Mouse (Mus musculus): ENCODE data around the gene Cntnap5a. TPM values are rescaled to one million over a fixed set of nuclear protein-coding genes. Genes with fewer than 3 reads are reported as not detected.

Gene Cntnap5a
- 0.01 TPM in 1 of 2 replicates, not detected in the other for polyA plus RNA-seq (2012; rRNA removed)

- no peak for DNase-seq (ENCODE audit: low read depth)
Observed at GRCm38 (mm10) chr1:115684518-115685368, at the start of gene Cntnap5a. Gene Cntnap5a (plus strand): TSS chr1:115684756.

DNA sequence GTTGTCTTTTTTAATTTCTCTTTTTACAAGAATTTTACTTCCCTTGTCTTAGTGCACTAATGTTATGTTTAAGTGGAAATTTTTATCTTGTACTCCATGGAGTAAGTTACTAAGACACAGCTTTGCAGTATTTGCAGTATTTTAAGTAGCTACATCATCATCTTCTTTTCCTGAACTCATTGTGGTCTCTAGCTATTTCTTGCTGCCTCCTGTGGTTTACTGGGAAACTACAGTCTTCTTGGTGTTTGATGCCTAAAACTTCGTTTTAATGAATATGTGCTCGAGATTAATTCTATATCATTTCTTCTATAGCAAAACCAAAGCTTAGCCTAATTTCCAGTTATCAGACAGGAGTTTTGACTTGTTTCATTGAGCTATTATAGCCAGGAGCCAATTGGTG lies 37.6 kb upstream of the Cntnap5a start:
- no peak for DNase-seq (ENCODE audit: low read depth)

DNA sequence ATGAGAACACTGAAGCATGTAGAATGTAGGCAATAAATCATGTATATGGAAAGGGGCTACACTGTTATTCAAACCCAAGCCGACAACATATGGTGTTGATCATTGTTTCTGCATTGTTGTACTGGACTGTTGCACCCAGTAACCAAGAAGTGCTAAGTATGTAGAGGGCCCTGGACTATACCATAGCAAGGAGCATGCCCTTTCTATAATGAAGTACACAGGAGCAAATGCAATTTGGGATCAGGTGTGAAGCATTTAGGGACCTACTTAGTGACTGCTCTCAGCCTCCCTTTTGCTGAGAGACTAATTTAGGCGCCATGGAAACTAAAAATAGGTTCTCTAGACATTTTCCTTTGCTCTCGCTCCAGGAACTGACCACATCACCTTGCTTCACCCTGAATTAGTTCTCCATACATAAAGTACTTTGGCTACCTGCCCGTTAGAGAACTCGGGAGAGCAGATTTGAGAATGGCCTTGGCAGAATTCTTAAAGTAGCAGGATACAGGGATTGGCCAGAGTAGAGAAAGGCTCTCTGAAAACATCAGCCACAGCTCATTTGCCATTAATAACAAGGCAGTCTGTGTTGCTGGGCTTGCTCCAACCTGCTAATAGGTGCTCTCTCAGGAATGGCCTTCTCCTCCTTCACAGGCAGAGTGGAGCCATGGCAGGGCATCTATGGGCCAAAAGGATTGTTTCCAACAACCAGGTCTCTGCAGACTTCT lies 26.1 kb upstream of the Cntnap5a start:
- no peak for DNase-seq (ENCODE audit: low read depth)

- no peak for DNase-seq (ENCODE audit: low read depth)
Observed at GRCm38 (mm10) chr1:115686494-115686893, 1.9 kb downstream of the Cntnap5a start.

- no peak for DNase-seq (ENCODE audit: low read depth)
Observed at GRCm38 (mm10) chr1:115699798-115700197, 15.2 kb downstream of the Cntnap5a start.

DNA sequence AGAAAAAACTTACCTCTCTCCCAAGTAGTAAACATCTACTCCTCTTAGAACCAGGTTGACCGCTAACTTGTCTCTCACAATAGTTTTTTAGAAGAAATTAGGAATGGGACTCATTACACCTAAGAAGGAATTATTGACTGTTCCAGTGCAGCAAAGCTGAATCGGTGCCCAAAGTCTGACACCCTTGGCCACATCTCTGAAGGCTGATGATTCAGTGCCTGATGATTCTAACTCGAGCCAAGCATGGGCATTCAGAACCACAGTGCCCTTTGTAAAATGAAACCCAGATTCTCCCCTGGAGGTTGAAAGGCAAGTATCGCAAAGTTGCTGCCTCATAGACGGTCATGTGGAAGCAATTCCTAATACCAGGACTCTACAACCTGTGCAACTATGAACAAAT lies 58.0 kb downstream of the Cntnap5a start:
- DNase-seq (ENCODE audit: low read depth) = no peak

DNA sequence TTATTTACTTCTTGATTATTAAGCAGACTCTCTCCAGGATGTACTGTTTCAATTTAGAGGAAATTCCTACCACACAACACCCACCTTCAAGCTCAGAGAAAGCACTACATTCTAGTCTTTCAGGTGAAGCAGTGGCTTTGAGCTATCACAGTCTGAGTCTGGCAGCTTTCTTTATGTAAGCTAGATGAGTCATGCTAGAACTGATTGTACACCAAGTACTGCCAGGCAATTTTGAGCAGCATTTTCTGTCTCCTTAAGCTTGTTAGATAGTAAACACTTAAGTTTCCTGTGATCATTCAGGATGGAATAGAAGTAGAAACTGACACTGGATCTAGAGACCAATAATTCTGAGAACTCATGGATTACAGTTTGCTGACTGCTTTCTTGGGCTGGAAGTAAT lies 61.0 kb downstream of the Cntnap5a start:
- no peak for DNase-seq (ENCODE audit: low read depth)

DNA sequence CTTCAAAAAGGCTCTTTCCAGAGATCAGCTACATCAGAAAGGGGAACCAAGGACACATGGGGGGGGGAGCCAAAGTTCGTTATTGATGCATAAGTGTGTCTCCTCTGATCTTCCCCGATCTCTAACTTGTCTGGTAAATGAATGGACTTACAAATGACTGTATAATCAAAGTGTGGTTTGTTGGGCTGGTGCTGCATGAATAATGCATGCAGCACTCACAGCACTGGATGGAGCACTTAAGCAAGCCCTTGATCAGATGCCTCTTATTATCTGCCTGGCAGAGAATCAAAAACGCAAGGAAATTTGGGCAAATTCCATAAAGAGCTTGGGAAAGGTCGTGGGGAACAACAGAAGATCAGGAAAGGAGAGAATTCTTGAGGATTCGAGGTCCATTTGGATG lies 100.2 kb downstream of the Cntnap5a start:
- DNase-seq (ENCODE audit: low read depth) = no peak

DNA sequence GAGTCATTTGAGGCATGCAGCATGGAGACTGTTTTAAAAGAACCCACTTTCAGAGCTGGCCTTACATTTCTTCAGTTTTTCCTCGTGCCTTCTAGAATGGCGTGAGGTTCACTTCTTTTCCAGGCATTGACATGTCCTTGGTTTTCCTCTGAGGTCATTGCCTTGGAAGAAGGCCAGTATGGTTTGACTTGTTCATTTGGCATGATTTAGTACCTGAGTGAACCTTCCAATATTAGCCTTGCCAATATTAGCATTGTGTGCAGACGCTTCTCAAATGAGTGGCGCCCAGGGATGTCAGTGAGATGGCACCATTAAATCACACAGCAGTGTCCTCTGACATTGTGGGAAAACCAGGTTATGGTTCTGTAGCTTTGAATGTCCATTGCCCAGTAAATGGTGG lies 158.0 kb downstream of the Cntnap5a start:
- no peak for DNase-seq (ENCODE audit: low read depth)

DNA sequence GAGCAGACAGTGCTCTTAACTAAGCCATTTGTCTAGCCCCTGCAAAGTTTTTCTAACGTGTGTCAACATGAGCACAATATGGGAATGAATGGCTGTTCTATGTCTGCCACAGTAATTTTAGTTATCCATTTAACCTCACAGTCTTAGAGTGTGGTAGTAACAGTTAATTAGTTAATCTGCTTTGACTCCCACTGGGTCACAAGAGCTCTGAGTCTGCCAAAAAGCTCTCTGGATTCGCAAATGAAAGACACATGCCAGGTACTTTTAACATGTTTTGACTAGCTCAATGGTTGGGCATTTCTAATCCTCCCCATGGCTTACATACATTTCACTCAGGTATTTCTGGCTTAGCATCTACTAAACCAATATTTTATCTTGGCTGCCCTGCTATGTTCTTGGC lies 163.0 kb downstream of the Cntnap5a start:
- peak; percentile 85 for DNase-seq (ENCODE audit: low read depth)

DNA sequence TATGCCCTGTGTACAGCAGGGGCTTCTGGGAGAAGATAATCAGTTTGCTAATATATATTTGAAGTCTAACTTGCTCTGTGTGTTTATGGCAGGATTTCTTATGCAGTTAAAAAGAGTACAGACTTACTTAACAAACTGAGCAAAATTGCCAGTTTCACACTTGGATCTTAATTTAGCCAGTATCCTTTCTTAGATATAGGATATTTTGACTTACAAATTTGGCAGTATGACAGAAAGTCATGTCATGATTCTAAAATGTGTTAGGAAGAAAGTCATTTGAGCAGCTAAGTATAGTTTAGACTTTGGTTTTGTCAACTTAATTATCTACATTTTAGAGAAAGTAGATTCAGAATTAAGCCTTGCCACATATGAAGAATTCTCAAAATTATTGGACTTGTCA lies 167.7 kb downstream of the Cntnap5a start:
- DNase-seq (ENCODE audit: low read depth) = no peak

DNA sequence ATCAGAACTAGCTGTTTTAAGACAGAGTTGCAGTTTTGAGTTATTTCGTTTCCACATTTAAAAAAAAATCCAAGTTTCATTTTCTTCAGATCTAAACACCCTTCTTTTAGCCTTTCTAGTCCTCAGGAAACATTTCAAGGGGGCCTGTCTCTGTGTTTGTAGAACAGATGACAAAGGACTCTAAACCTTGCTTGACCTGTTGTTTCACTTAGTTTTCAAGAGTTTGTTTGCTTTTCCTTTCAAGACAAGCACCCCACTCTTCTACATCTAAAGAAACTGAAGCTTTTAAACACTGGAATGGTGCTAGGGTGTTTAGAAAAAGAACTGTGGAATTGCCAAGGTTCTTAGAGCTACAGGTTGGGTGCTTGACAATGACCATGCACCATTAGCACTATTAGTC lies 233.8 kb downstream of the Cntnap5a start:
- DNase-seq (ENCODE audit: low read depth) = no peak

- DNase-seq (ENCODE audit: low read depth) = no peak
Observed at GRCm38 (mm10) chr1:115925953-115926665, 241.6 kb downstream of the Cntnap5a start.

DNA sequence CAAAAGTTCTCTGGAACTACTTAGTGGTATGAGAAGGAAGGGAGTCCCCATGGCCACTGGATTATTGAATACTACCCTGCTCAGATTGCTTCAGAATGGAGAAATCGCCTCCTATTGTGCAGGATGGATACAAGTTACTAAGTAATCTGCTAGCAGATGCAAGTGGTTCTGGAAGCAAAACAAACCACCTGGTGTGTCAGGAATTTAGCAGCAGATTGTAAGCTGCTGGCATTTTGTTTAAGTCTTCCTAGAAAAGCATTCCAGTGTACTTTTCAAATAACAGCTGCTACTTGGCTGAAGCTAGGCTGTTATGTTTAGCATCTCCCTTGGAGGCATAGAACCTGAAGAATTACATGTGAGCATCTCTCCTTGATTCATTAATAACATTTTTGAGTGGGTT lies 247.5 kb downstream of the Cntnap5a start:
- no peak for DNase-seq (ENCODE audit: low read depth)

GRCm38 (mm10) chr1:115945892-115946291 lies 261.3 kb downstream of the Cntnap5a start:
- DNase-seq (ENCODE audit: low read depth) = no peak

DNA sequence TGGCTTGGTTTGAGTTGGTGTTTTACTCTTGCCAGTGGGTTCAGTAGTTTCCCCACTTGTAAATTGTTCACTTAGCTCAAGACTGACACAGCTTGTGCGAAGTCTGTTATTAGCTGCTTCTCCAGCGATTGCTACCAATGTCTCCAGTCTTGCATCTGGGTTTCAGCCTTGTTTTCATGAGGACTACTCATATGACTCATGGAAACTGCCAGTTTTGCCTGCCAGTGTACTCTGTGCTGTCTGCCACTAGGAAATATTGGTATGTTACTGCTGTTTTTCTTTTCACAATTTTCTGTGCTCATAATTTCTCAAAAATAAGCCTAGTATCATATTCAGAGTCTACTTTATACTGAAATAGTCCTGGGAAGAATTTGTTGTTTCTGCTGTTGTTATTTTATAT lies 272.0 kb downstream of the Cntnap5a start:
- no peak for DNase-seq (ENCODE audit: low read depth)

GRCm38 (mm10) chr1:115964993-115965575 lies 280.5 kb downstream of the Cntnap5a start:
- DNase-seq (ENCODE audit: low read depth) = no peak

DNA sequence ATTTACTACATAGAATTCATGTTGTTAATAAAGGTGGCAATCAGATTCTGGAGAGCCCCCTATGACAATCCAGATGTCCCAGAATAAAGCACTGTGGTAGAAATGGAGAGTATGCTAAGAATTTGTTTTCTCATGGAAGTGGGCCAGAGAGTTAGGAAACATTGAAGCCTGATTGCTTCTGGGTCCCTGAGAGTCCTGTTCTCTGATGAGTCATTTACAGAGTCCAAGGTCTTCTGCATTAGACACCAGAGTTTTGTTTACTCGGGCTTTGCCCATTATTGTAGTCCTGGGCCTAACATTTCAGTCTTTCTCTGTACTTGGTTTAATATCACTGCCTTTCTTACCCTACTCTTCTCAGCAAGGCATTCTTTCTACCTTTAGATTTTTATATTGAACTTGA lies 305.6 kb downstream of the Cntnap5a start:
- no peak for DNase-seq (ENCODE audit: low read depth)

- DNase-seq (ENCODE audit: low read depth) = no peak
Observed at GRCm38 (mm10) chr1:116015768-116016167, 331.2 kb downstream of the Cntnap5a start.

DNA sequence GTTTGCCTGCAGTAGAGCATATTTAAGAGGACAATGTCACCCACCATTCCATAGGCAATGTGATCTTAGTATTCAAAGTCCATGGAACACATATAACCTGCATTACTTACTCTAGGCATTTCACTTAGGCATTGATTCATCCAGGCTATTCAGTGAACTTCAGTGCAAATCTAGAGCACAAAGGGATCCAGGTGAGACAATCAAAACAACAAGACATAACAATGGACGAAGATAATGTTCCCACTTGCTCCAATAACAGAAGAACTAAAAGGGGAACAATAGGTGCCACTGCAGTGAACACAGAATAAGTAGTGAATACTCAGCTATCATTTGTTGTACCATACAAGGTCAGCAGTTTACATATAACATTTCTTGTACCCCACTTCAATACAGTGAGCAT lies 345.1 kb downstream of the Cntnap5a start:
- no peak for DNase-seq (ENCODE audit: low read depth)

DNA sequence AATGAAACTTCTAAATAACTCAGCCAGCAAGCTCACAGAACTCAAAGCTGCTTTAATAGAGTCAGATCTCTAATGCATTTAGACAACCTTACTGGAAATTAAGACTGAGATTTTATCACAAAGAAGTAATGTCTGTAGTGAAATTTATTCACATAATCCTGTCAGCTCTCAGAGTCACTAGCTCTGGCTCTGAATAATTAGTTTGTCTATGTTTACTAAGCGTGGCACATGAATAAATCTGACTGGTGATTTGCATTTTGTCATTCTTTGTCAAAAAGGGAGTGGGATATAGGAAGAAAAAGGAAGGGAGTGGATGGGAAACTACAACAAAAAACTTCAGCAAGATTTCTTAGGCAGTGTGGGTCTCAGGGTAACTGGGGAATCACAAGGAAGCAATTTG lies 351.3 kb downstream of the Cntnap5a start:
- no peak for DNase-seq (ENCODE audit: low read depth)

DNA sequence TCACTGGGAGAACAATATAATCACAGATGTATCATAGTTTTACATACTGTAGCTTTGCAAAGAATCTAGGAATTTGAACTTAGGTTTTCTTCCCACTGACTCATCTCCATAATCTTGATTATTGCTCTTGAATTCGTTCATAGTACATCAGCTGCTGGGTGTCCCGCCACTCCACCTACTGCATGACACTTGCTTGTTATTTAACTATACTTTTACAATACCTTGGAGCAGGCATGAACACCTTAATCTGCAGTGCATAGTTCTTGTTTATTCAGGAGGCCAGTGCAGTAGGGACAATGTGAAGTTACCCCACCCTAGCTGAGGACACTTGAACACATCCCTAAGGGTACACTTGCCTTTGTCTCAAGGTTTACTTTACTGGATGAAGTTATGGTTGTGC lies 352.3 kb downstream of the Cntnap5a start:
- DNase-seq (ENCODE audit: low read depth) = no peak

Data from gonadal fat pad, adult 2 months (tissue).